Mouse (Mus musculus) frontal cortex, adult 2 months (tissue): ENCODE measurements around the gene Pim1. TPM values are rescaled to one million over a fixed set of nuclear protein-coding genes. Genes with fewer than 3 reads are reported as not detected.
A peak's percentile ranks its signal among the peaks of the same experiment; 100 is the strongest.
"Not testable (repeated sequence)": the region's sequence is repeated elsewhere in the genome, so short reads cannot be mapped to it uniquely, and the experiment has no call there.

Experiments used
- DNase-seq, 2 experiments: peaks; one replicate each; pipeline ENCODE4 v3.0.0; 2022; ENCODE audit warnings: low spot score in 1 of 2; ENCODE audit errors: extremely low spot score in 1 of 2
- polyA plus RNA-seq: library from polyadenylated mRNA; depleted of rRNA; stranded (reverse); fragments of >200 nt; gene quantifications from 2 replicates; pipeline ENCODE4 v1.2.3, GENCODE M21; 2012; rRNA removed

Gene Pim1
- polyA plus RNA-seq, result 3.2 and 3.7 TPM in 2 replicates

GRCm38 (mm10) chr17:29490713-29491581, at the start of gene Pim1:
Pim1 (plus strand) TSS chr17:29490753.
- DNase-seq, result peak in 1 of 2 experiments; percentile 25

GRCm38 (mm10) chr17:29441562-29441961, 49.0 kb upstream of the Pim1 start:
- DNase-seq, result no peak

- no peak for DNase-seq
These were observed 48.4 kb upstream of the Pim1 start for GRCm38 (mm10) chr17:29442131-29442557.

GRCm38 (mm10) chr17:29443724-29444123, 46.8 kb upstream of the Pim1 start:
- no peak for DNase-seq

GRCm38 (mm10) chr17:29445072-29445471, 45.5 kb upstream of the Pim1 start:
- DNase-seq, result no peak

GRCm38 (mm10) chr17:29447323-29447722, 43.2 kb upstream of the Pim1 start:
- no peak for DNase-seq

- DNase-seq, result no peak
These were observed 42.5 kb upstream of the Pim1 start for GRCm38 (mm10) chr17:29448055-29448454.

GRCm38 (mm10) chr17:29448561-29448960, 42.0 kb upstream of the Pim1 start:
- no peak for DNase-seq

GRCm38 (mm10) chr17:29450899-29451840, 39.4 kb upstream of the Pim1 start:
- DNase-seq, result no peak

- DNase-seq, result no peak
These were observed 38.7 kb upstream of the Pim1 start for GRCm38 (mm10) chr17:29451841-29452210.

- DNase-seq, result not testable (repeated sequence)
These were observed 36.4 kb upstream of the Pim1 start for GRCm38 (mm10) chr17:29454119-29454518.

- DNase-seq, result no peak
These were observed 35.0 kb upstream of the Pim1 start for GRCm38 (mm10) chr17:29455411-29456120.

- DNase-seq, result no peak
These were observed 34.1 kb upstream of the Pim1 start for GRCm38 (mm10) chr17:29456476-29456875.

GRCm38 (mm10) chr17:29456926-29457325, 33.6 kb upstream of the Pim1 start:
- no peak for DNase-seq

- no peak for DNase-seq
These were observed 32.6 kb upstream of the Pim1 start for GRCm38 (mm10) chr17:29457795-29458560.

GRCm38 (mm10) chr17:29459321-29460118, 31.0 kb upstream of the Pim1 start:
- DNase-seq, result no peak

GRCm38 (mm10) chr17:29460119-29460505, 30.4 kb upstream of the Pim1 start:
- DNase-seq, result no peak

GRCm38 (mm10) chr17:29463627-29464026, 26.9 kb upstream of the Pim1 start:
- DNase-seq, result no peak

- no peak for DNase-seq
These were observed 26.5 kb upstream of the Pim1 start for GRCm38 (mm10) chr17:29464068-29464467.
